ENCODE assay signal across 24 mouse cellular contexts in genomic region chr10:89243808-89244207, GRCm38 (mm10).
"Had no signal": no experiment of that assay in that cellular context is flagged by ENCODE, and none has a peak within 500 bp of the region (broad histone marks: within the 10 kb centered on the region; RNA-seq: fewer than 3 reads in every experiment).

No protein-coding gene starts in this region.

- ATAC-seq: intestine, embryonic 16.5 days; liver, postnatal 0 days; lung, postnatal 0 days; midbrain, embryonic 13.5 days; midbrain, embryonic 16.5 days had no signal

- H3K4me3 ChIP-seq: limb, embryonic 12.5 days; limb, embryonic 15.5 days; megakaryocyte, embryonic 14.5 days; midbrain, embryonic 10.5 days; midbrain, embryonic 13.5 days; myocyte; neural tube, embryonic 13.5 days; stomach, embryonic 15.5 days had no signal

- H3K27ac ChIP-seq: limb, embryonic 12.5 days; limb, embryonic 15.5 days; liver, embryonic 14.5 days; midbrain, embryonic 10.5 days; midbrain, embryonic 13.5 days; neural tube, embryonic 13.5 days; stomach, embryonic 15.5 days had no signal

- H3K4me1 ChIP-seq: limb, embryonic 12.5 days; limb, embryonic 15.5 days; megakaryocyte, embryonic 14.5 days; midbrain, embryonic 10.5 days; midbrain, embryonic 13.5 days; neural tube, embryonic 13.5 days; stomach, embryonic 15.5 days had no signal

- DNase-seq: kidney, adult 18-20 months; kidney, adult 9 months; kidney, postnatal 14 days; kidney, postnatal 4 days; left cerebral cortex, postnatal 4 days; liver, postnatal 0 days; lung, embryonic 14.5 days; lung, postnatal 36 days; retina, postnatal 1 day; spleen, adult 18-20 months; thymus, adult 18-20 months; thymus, postnatal 36 days had no signal
